In the genomic region with DNA sequence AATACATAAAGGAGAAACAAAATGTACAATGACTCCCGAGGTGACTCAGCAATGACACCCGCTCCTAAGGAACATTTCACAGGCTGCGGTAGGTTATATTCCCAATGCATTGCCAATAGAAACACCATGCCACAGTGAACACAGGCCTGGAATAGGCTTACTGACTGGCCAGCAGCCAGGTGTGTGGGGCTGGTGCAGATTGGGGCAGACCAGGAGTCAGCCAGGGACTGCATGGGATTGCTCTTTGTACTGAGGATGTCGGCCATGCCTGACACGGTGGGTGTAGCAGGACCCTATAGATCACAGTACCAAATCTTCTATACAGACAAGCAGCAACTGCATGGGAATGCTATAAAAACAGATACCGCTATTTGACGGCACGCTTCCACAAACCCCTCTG, we compare ENCODE assay signal across 22 mouse cellular contexts. TPM values are rescaled to one million over a fixed set of nuclear protein-coding genes. Genes with fewer than 3 reads are reported as not detected.
"Had no signal": no experiment of that assay in that cellular context is flagged by ENCODE, and none has a peak within 500 bp of the region (broad histone marks: within the 10 kb centered on the region; RNA-seq: fewer than 3 reads in every experiment).

No protein-coding gene starts in this region.

- H3K4me2 ChIP-seq: kidney, embryonic 15.5 days; liver, embryonic 13.5 days; midbrain, embryonic 11.5 days; neural tube, embryonic 13.5 days had no signal

- H3K27ac ChIP-seq: kidney, embryonic 15.5 days; left cerebral cortex, adult 2 months; liver, embryonic 13.5 days; neural tube, embryonic 13.5 days; stomach, postnatal 0 days had no signal

- H3K4me3 ChIP-seq: kidney, embryonic 15.5 days; left cerebral cortex, adult 2 months; liver, embryonic 13.5 days; neural tube, embryonic 13.5 days had no signal

- H3K9me3 ChIP-seq: kidney, embryonic 15.5 days; liver, embryonic 13.5 days; neural tube, embryonic 13.5 days had no signal

- H3K4me1 ChIP-seq: kidney, embryonic 15.5 days; liver, embryonic 13.5 days; neural tube, embryonic 13.5 days had no signal

- DNase-seq: kidney, postnatal 10 days; kidney, postnatal 4 days; layer of hippocampus, postnatal 36 days; liver, embryonic 13.5 days; lung, adult 2 months; lung, postnatal 14 days; lung, postnatal 4 days; midbrain, embryonic 14.5 days; right cerebral cortex, adult 18-20 months; right cerebral cortex, postnatal 14 days; right cerebral cortex, postnatal 4 days; thymus, adult 2 months; thymus, postnatal 14 days; thymus, postnatal 4 days had no signal

- H3K36me3 ChIP-seq: kidney, embryonic 15.5 days; liver, embryonic 13.5 days; neural tube, embryonic 13.5 days had no signal

- H3K9ac ChIP-seq: kidney, embryonic 15.5 days; liver, embryonic 13.5 days; neural tube, embryonic 13.5 days had no signal

- H3K27me3 ChIP-seq: kidney, embryonic 15.5 days; liver, embryonic 13.5 days; neural tube, embryonic 13.5 days had no signal

RNA-seq across cellular contexts. Expression of a gene that starts 20.1 kb away (rescaled TPM):
- polyA plus RNA-seq: liver, adult 2 months; liver, embryonic 13.5 days; liver, embryonic 16.5 days; lung, adult 2 months; lung, embryonic 16.5 days had no signal
